Mouse (Mus musculus): ENCODE measurements at regions not wholly inside any gene's neighbourhood (a gene's known extent, or its start where the extent isn't known, plus 50 kb on each side); places are given as distances from the start of the nearest gene placed in this dataset.

DNA sequence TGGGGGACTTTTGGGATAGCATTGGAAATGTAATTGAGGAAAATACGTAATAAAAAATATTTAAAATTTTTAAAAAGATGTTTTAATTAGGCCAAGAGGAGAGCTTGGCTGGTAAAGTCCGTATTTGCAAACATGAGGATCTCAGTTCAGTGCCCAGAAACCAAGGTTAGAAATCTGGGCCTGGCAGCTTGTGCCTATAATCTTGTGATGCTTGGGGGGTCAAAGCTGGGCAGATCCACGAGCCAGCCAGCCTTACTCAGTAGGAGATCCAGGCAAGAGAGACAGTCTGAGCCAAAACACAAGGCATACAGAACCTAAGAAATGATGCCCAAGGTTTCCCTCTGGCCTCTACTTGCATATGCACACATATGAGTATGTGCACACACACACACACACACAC lies 54.1 kb upstream of the Cxadr start:
- no peak overlapping the region for H3K27ac ChIP-seq
- no peak for ATAC-seq (ENCODE audit: insufficient number of reproducible peaks, low FRiP score, low TSS enrichment, low read depth)
- H3K4me1 ChIP-seq = no peaks in the 10 kb centered on the region
- no peak overlapping the region for H3K4me2 ChIP-seq
- H3K9me3 ChIP-seq = no peaks in the 10 kb centered on the region
- H3K27me3 ChIP-seq = no peaks in the 10 kb centered on the region
- 71% methylated on average over 3 of the region's 3 CpGs for WGBS
- no peaks in the 10 kb centered on the region for H3K36me3 ChIP-seq
- H3K4me3 ChIP-seq = no peak overlapping the region
- H3K9ac ChIP-seq = no peak overlapping the region

GRCm38 (mm10) chr16:78242678-78243077 lies 58.6 kb upstream of the Cxadr start:
- Histone ChIP-seq H3K27me3 (0 out of 2 replicates have a peak, but pooled peaks cover 8% of the 10 kb centered on the region), H3K9ac (no peak overlapping the region), H3K36me3 (no peaks in the 10 kb centered on the region), H3K4me3 (no peak overlapping the region), H3K4me2 (no peak overlapping the region), H3K27ac (no peak overlapping the region), H3K4me1 (0 out of 2 replicates have a peak, but pooled peaks cover 7% of the 10 kb centered on the region), H3K9me3 (no peaks in the 10 kb centered on the region)
- no peak for ATAC-seq (ENCODE audit: insufficient number of reproducible peaks, low FRiP score, low TSS enrichment, low read depth)
- 61% methylated on average over 3 of the region's 3 CpGs for WGBS

- Histone ChIP-seq H3K4me3 (no peak overlapping the region), H3K4me1 (peaks cover 17% of the 10 kb centered on the region), H3K36me3 (no peaks in the 10 kb centered on the region), H3K27me3 (0 out of 2 replicates have a peak, but pooled peaks cover 11% of the 10 kb centered on the region), H3K27ac (no peak overlapping the region), H3K4me2 (no peak overlapping the region), H3K9ac (no peak overlapping the region), H3K9me3 (no peaks in the 10 kb centered on the region)
- no peak for ATAC-seq (ENCODE audit: insufficient number of reproducible peaks, low FRiP score, low TSS enrichment, low read depth)
- WGBS = 73% methylated on average over 4 of the region's 4 CpGs
Observed at GRCm38 (mm10) chr16:78240152-78240551, 61.1 kb upstream of the Cxadr start.

GRCm38 (mm10) chr16:78238052-78238701 lies 63.1 kb upstream of the Cxadr start:
- ATAC-seq (ENCODE audit: insufficient number of reproducible peaks, low FRiP score, low TSS enrichment, low read depth) = peak; percentile 26; the same call in 1 of the 2 replicates
- Histone ChIP-seq H3K9ac (no peak overlapping the region), H3K27ac (no peak overlapping the region; the same call in 1 of the 2 replicates), H3K4me1 (peaks cover 17% of the 10 kb centered on the region), H3K9me3 (no peaks in the 10 kb centered on the region), H3K27me3 (0 out of 2 replicates have a peak, but pooled peaks cover 11% of the 10 kb centered on the region), H3K4me2 (peak overlapping the region; percentile 75), H3K36me3 (no peaks in the 10 kb centered on the region), H3K4me3 (peak overlapping the region; percentile 44)
- under 1% methylated on average over 18 of the region's 18 CpGs for WGBS

DNA sequence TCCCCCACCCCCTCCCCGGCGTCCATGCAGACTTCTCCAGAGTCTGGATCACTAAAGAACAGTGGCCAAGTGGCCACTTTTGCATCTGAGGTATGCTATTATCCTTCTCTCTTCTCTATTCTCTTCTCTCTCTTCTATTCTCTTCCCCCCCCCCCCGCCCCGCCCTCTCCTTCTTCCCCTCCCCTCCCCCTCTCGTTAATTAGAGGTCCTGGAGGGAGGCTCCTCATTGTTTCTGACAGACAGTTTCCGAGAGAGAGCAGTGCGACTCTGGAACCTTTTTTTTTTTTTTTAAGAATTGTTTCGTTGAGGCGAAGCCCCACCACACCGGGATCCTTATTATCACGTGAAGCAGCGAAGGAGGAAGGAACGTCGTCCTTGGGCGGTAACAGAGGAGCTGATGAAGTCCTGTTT lies 63.6 kb upstream of the Cxadr start:
- H3K4me2 ChIP-seq = peak overlapping the region; percentile 75
- H3K27me3 ChIP-seq = 0 out of 2 replicates have a peak, but pooled peaks cover 11% of the 10 kb centered on the region
- no peak for ATAC-seq (ENCODE audit: insufficient number of reproducible peaks, low FRiP score, low TSS enrichment, low read depth)
- H3K4me3 ChIP-seq = peak overlapping the region; percentile 44
- no peaks in the 10 kb centered on the region for H3K36me3 ChIP-seq
- 0% methylated on average over 13 of the region's 15 CpGs for WGBS
- peaks cover 17% of the 10 kb centered on the region for H3K4me1 ChIP-seq
- H3K27ac ChIP-seq = no peak overlapping the region
- no peak overlapping the region for H3K9ac ChIP-seq
- H3K9me3 ChIP-seq = no peaks in the 10 kb centered on the region

DNA sequence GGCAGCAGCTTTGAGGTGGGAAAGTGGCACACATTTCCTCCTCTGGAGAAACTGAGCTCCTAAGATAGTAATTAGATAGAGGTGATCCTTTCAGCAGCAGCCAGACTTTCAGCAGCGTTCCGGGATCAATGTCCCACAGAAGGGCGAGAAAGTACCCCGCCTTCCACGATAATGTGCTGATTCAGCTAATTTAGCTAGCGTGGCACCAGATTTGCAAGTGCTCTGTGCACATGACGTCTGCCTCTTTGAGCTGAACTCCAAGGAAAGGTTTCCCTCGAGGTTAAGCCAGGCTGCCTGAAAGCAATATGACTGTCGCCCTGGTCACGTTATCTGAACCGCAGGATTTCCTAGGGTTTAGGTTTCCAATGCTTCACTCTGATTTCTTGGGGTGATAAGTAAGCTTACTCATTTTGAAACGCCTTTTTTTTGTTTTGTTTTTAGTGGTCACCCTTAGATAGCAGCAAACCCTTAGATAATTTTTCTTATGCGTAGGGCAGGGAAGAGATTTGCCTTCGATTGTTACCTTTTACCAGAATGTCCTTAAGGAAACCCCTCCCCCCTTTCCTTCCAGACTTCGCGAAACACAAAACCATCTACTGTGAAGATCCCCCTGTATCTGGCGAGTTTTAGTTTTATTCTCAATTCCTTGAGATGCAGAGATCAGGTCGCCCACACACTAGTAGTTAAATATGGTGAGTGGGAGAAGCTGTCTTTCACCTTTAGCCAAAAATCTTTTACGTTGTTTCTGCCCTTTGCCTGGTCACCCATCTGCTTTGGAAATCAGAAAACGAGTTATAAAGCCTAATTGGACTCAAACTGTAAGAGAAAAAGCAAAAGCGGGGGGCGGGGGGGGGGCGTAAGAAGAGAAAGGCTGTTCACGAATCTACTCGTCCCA lies 64.3 kb upstream of the Cxadr start:
- H3K9ac ChIP-seq = no peak overlapping the region; the same call in 1 of the 2 replicates
- H3K9me3 ChIP-seq = no peaks in the 10 kb centered on the region
- H3K4me3 ChIP-seq = peak overlapping the region; percentile 44
- H3K27ac ChIP-seq = no peak overlapping the region
- peaks cover 17% of the 10 kb centered on the region for H3K4me1 ChIP-seq
- 0 out of 2 replicates have a peak, but pooled peaks cover 11% of the 10 kb centered on the region for H3K27me3 ChIP-seq
- H3K36me3 ChIP-seq = no peaks in the 10 kb centered on the region
- WGBS = 4% methylated on average over 25 of the region's 25 CpGs
- H3K4me2 ChIP-seq = peak overlapping the region; percentile 75
- ATAC-seq (ENCODE audit: insufficient number of reproducible peaks, low FRiP score, low TSS enrichment, low read depth) = no peak

GRCm38 (mm10) chr16:78232205-78232604 lies 69.1 kb upstream of the Cxadr start:
- Histone ChIP-seq H3K27ac (no peak overlapping the region), H3K4me1 (peaks cover 7% of the 10 kb centered on the region)

DNA sequence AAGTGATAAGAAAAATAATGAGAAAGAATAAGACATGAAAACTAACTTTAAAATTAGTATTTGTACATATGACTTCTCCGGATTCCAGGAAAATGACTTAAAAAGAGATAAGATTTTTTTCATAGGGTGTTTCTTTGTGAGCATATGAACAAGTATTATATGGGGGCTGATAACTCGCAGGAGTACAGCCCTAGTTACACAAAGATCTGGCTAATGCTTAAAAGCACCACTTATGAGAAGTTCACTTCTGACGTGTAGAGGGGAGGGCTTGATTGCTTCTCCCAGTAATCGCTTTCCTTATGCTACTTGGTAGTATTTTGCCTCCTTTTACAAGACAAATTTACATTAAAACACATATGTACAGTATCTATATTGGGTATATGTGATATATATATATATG lies 72.3 kb upstream of the Cxadr start:
- Histone ChIP-seq H3K36me3 (no peaks in the 10 kb centered on the region), H3K4me2 (no peak overlapping the region), H3K27ac (no peak overlapping the region), H3K27me3 (no peaks in the 10 kb centered on the region), H3K9me3 (no peaks in the 10 kb centered on the region), H3K4me3 (no peak overlapping the region), H3K4me1 (no peaks in the 10 kb centered on the region), H3K9ac (no peak overlapping the region)
- WGBS = 78% methylated on average over 4 of the region's 4 CpGs
- ATAC-seq (ENCODE audit: insufficient number of reproducible peaks, low FRiP score, low TSS enrichment, low read depth) = no peak

More at GRCm38 (mm10) chr16:78232205-78232604, 69.1 kb upstream of the Cxadr start:
- Histone ChIP-seq H3K4me3 (no peak overlapping the region), H3K27me3 (0 out of 2 replicates have a peak, but pooled peaks cover 3% of the 10 kb centered on the region), H3K9ac (no peak overlapping the region), H3K36me3 (no peaks in the 10 kb centered on the region), H3K4me2 (no peak overlapping the region), H3K9me3 (no peaks in the 10 kb centered on the region)
- no peak for ATAC-seq (ENCODE audit: insufficient number of reproducible peaks, low FRiP score, low TSS enrichment, low read depth)
- 61% methylated on average over 2 of the region's 2 CpGs for WGBS

GRCm38 (mm10) chr16:78222377-78222776 lies 78.9 kb upstream of the Cxadr start:
- H3K4me2 ChIP-seq = no peak overlapping the region
- no peaks in the 10 kb centered on the region for H3K36me3 ChIP-seq
- no peak overlapping the region for H3K9ac ChIP-seq
- no peaks in the 10 kb centered on the region for H3K27me3 ChIP-seq
- H3K4me3 ChIP-seq = no peak overlapping the region
- no peaks in the 10 kb centered on the region for H3K9me3 ChIP-seq
- no peak overlapping the region for H3K27ac ChIP-seq
- WGBS = 62% methylated on average over 1 of the region's 1 CpGs
- H3K4me1 ChIP-seq = 0 out of 2 replicates have a peak, but pooled peaks cover 6% of the 10 kb centered on the region
- no peak for ATAC-seq (ENCODE audit: insufficient number of reproducible peaks, low FRiP score, low TSS enrichment, low read depth)

DNA sequence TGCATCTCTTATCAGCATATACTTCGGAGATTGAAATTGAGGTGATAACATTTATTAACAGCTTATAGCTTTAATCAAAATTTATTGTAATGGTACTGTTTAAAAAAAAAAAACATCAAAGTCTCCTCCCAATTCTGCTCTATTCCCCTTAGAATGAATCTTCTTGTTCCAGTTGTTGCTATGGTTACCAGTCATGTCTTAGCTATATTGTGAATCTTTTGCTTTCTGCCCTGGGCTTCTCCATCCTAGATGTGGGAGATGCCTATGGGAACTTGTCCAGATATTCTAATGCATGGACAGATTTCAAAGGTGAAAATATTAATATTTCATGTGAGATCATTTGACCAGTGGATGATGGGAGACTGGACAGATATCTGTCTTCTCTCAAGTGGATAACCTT lies 79.5 kb upstream of the Cxadr start:
- no peak overlapping the region for H3K4me3 ChIP-seq
- no peaks in the 10 kb centered on the region for H3K27me3 ChIP-seq
- no peaks in the 10 kb centered on the region for H3K9me3 ChIP-seq
- 0 out of 2 replicates have a peak, but pooled peaks cover 6% of the 10 kb centered on the region for H3K4me1 ChIP-seq
- no peak overlapping the region for H3K9ac ChIP-seq
- ATAC-seq (ENCODE audit: insufficient number of reproducible peaks, low FRiP score, low TSS enrichment, low read depth) = no peak
- H3K27ac ChIP-seq = no peak overlapping the region
- 97% methylated on average over 1 of the region's 1 CpGs for WGBS
- no peaks in the 10 kb centered on the region for H3K36me3 ChIP-seq
- no peak overlapping the region for H3K4me2 ChIP-seq

DNA sequence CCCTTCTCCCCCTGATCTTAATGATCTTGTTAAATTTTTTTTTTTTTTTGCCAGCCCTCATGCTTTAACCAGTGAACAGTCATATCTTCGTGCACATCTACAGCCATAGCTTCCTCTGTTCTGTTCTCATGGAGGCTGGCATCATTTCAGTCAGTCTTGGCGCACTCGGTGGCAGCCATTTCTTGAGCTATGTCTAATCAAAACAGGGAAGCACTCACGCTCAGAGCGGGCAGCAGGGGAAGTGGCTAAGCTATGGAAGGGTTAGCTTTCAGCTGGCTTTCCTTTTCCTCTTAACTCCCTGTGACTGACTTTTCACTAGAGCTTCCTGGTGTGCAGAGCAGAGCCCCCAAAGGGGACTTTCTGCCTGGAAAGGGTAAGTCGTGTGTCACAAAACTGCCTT lies 83.7 kb upstream of the Cxadr start:
- Histone ChIP-seq H3K4me3 (no peak overlapping the region), H3K27ac (peak overlapping the region; percentile 80), H3K36me3 (no peaks in the 10 kb centered on the region), H3K4me1 (0 out of 2 replicates have a peak, but pooled peaks cover 6% of the 10 kb centered on the region), H3K9me3 (no peaks in the 10 kb centered on the region), H3K9ac (no peak overlapping the region), H3K4me2 (peak overlapping the region; percentile 4; the same call in 1 of the 2 replicates), H3K27me3 (no peaks in the 10 kb centered on the region)
- WGBS = 37% methylated on average over 6 of the region's 6 CpGs
- ATAC-seq (ENCODE audit: insufficient number of reproducible peaks, low FRiP score, low TSS enrichment, low read depth) = no peak
